Mouse (Mus musculus) erythroblast, embryonic 14.5 days (primary cell): ENCODE measurements at regions not wholly inside any gene's neighbourhood (a gene's known extent, or its start where the extent isn't known, plus 50 kb on each side); places are given as distances from the start of the nearest gene placed in this dataset.

Experiments
- H3K27me3 ChIP-seq: 2 replicates; pipeline ENCODE4 v1.6.1; 2012; ENCODE audit warnings: inconsistent platforms; ENCODE audit not compliant: control insufficient read depth
- H3K36me3 ChIP-seq: 2 replicates; pipeline ENCODE4 v1.6.1; 2012; ENCODE audit warnings: mild to moderate bottlenecking, inconsistent platforms; ENCODE audit not compliant: control insufficient read depth
- H3K4me1 ChIP-seq: 2 replicates; pipeline ENCODE4 v1.6.1; 2012; ENCODE audit warnings: inconsistent platforms; ENCODE audit not compliant: control insufficient read depth
- H3K4me3 ChIP-seq: replicated peaks from 2 replicates; pipeline ENCODE3; 2012; ENCODE audit warnings: moderate library complexity, mild to moderate bottlenecking, inconsistent platforms
- H3K9me3 ChIP-seq: 2 replicates; pipeline ENCODE4 v1.6.1; 2012; ENCODE audit warnings: low read length, inconsistent platforms, mixed read lengths; ENCODE audit not compliant: control insufficient read depth
- GATA1 ChIP-seq: IDR thresholded peaks from 2 replicates; pipeline ENCODE4 v1.6.1; 2012; ENCODE audit warnings: low read length, inconsistent platforms, mixed read lengths
- TAL1 ChIP-seq: IDR thresholded peaks from 3 replicates; pipeline ENCODE4 v1.6.1; 2012; ENCODE audit warnings: low read length, inconsistent platforms, mixed read lengths

- TF ChIP-seq GATA1: no peak
- no peak for TF ChIP-seq TAL1
- H3K36me3 ChIP-seq: no peaks in the 10 kb centered on the region
Observed at GRCm38 (mm10) chr5:33548800-33549199, 80.6 kb downstream of the Fam53a start.

GRCm38 (mm10) chr5:33543372-33543771, 86.1 kb downstream of the Fam53a start:
- no peaks in the 10 kb centered on the region for H3K9me3 ChIP-seq
- H3K27me3 ChIP-seq: peaks cover 31% of the 10 kb centered on the region
- H3K4me3 ChIP-seq: no peak overlapping the region
- H3K4me1 ChIP-seq: no peaks in the 10 kb centered on the region
- TF ChIP-seq GATA1: no peak
- no peak for TF ChIP-seq TAL1
- no peaks in the 10 kb centered on the region for H3K36me3 ChIP-seq

More at GRCm38 (mm10) chr5:33548800-33549199, 80.6 kb downstream of the Fam53a start:
- Histone ChIP-seq H3K27me3 (no peaks in the 10 kb centered on the region), H3K9me3 (no peaks in the 10 kb centered on the region), H3K4me3 (no peak overlapping the region), H3K4me1 (no peaks in the 10 kb centered on the region)

- TF ChIP-seq GATA1 (no peak), TAL1 (no peak)
- Histone ChIP-seq H3K4me3 (no peak overlapping the region), H3K4me1 (no peaks in the 10 kb centered on the region), H3K9me3 (no peaks in the 10 kb centered on the region), H3K27me3 (peaks cover 37% of the 10 kb centered on the region), H3K36me3 (no peaks in the 10 kb centered on the region)
Observed at GRCm38 (mm10) chr5:33542643-33543042, 86.8 kb downstream of the Fam53a start.

GRCm38 (mm10) chr5:33542000-33542554, 87.4 kb downstream of the Fam53a start:
- H3K27me3 ChIP-seq: peaks cover 43% of the 10 kb centered on the region
- no peak for TF ChIP-seq GATA1
- TF ChIP-seq TAL1: no peak
- no peaks in the 10 kb centered on the region for H3K4me1 ChIP-seq
- H3K36me3 ChIP-seq: no peaks in the 10 kb centered on the region
- no peaks in the 10 kb centered on the region for H3K9me3 ChIP-seq
- no peak overlapping the region for H3K4me3 ChIP-seq

- no peaks in the 10 kb centered on the region for H3K9me3 ChIP-seq
- TF ChIP-seq TAL1: no peak
- TF ChIP-seq GATA1: no peak
- no peaks in the 10 kb centered on the region for H3K4me1 ChIP-seq
- H3K4me3 ChIP-seq: no peak overlapping the region
- peaks cover 61% of the 10 kb centered on the region for H3K27me3 ChIP-seq
- H3K36me3 ChIP-seq: no peaks in the 10 kb centered on the region
Observed at GRCm38 (mm10) chr5:33540259-33540658, 89.2 kb downstream of the Fam53a start.

- TF ChIP-seq GATA1 (no peak), TAL1 (no peak)
- H3K27me3 ChIP-seq: peaks cover 89% of the 10 kb centered on the region
Observed at GRCm38 (mm10) chr5:33537429-33537828, 92.0 kb downstream of the Fam53a start.

GRCm38 (mm10) chr5:33537017-33537416, 92.4 kb downstream of the Fam53a start:
- TF ChIP-seq GATA1 (no peak), TAL1 (no peak)
- Histone ChIP-seq H3K36me3 (no peaks in the 10 kb centered on the region), H3K9me3 (no peaks in the 10 kb centered on the region), H3K27me3 (peaks cover 92% of the 10 kb centered on the region), H3K4me1 (no peaks in the 10 kb centered on the region), H3K4me3 (no peak overlapping the region)

More at GRCm38 (mm10) chr5:33537429-33537828, 92.0 kb downstream of the Fam53a start:
- Histone ChIP-seq H3K4me3 (no peak overlapping the region), H3K36me3 (no peaks in the 10 kb centered on the region), H3K4me1 (no peaks in the 10 kb centered on the region), H3K9me3 (no peaks in the 10 kb centered on the region)

- no peak for TF ChIP-seq TAL1
- TF ChIP-seq GATA1: no peak
- Histone ChIP-seq H3K4me1 (peaks cover 2% of the 10 kb centered on the region; the same call in 1 of the 2 replicates), H3K36me3 (no peaks in the 10 kb centered on the region), H3K4me3 (no peak overlapping the region), H3K9me3 (no peaks in the 10 kb centered on the region), H3K27me3 (peaks cover 93% of the 10 kb centered on the region)
Observed at GRCm38 (mm10) chr5:33536261-33536660, 93.2 kb downstream of the Fam53a start.

GRCm38 (mm10) chr5:33535145-33536010, 94.1 kb downstream of the Fam53a start:
- no peak overlapping the region for H3K4me3 ChIP-seq
- H3K36me3 ChIP-seq: no peaks in the 10 kb centered on the region
- H3K27me3 ChIP-seq: peaks cover 90% of the 10 kb centered on the region
- H3K9me3 ChIP-seq: no peaks in the 10 kb centered on the region
- TF ChIP-seq TAL1 (no peak), GATA1 (no peak)
- peaks cover 3% of the 10 kb centered on the region; the same call in 1 of the 2 replicates for H3K4me1 ChIP-seq
